Mouse (Mus musculus): ENCODE data around the gene Ficd.
"Not testable (repeated sequence)": the region's sequence is repeated elsewhere in the genome, so short reads cannot be mapped to it uniquely, and the experiment has no call there.

DNA sequence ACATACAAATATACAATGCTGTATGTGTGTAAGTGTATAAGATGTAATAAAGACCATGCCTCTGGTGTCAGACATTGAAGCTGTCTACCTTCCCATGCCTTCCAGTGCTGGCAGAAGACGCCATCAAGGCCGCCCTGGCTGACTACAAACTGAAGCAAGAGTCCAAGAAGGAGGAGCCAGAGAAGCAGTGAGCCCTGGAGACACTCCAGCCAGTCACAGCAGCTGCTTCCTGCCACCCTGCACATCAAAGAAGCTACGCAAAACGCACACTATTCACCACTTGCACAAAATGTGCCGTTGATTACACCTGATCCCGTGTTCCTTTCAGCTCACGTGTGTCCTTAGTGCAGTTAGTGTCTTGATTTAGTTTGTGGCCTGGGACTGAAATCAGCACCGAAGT lies 42.1 kb downstream of the Ficd start:
- not testable (repeated sequence) for TF ChIP-seq POLR2A (IDR thresholded peaks at IDR 0.05; ENCODE audit: insufficient read depth, low read length); CTCF (IDR thresholded peaks at IDR 0.05; ENCODE audit: low read depth, low read length); EP300 (IDR thresholded peaks at IDR 0.05; ENCODE audit: insufficient read depth, low read depth, low read length)

All from ES-Bruce4 (cell line).